Mouse (Mus musculus) ES-Bruce4 (cell line): Measurements from ENCODE around the gene Hist2h2ab. TPM values are rescaled to one million over a fixed set of nuclear protein-coding genes. Genes with fewer than 3 reads are reported as not detected.
"Not testable (repeated sequence)": the region's sequence is repeated elsewhere in the genome, so short reads cannot be mapped to it uniquely, and the experiment has no call there.

ENCODE experiments used
- H3K27ac ChIP-seq: 2 replicates; pipeline ENCODE4 v1.5.1; 2012; ENCODE audit warnings: low read length, inconsistent platforms; ENCODE audit not compliant: insufficient read depth
- H3K27me3 ChIP-seq: 2 replicates; pipeline ENCODE4 v1.6.1; 2012; ENCODE audit warnings: mild to moderate bottlenecking, low read length, inconsistent platforms; ENCODE audit not compliant: control insufficient read depth, poor library complexity, insufficient read depth, severe bottlenecking
- H3K36me3 ChIP-seq: 2 replicates; pipeline ENCODE4 v1.6.1; 2012; ENCODE audit warnings: inconsistent platforms, mild to moderate bottlenecking, low read length, moderate library complexity; ENCODE audit not compliant: control insufficient read depth, poor library complexity, insufficient read depth, severe bottlenecking
- H3K4me1 ChIP-seq: one replicate; pipeline ENCODE4 v1.8.1; 2011; ENCODE audit warnings: low read length; ENCODE audit not compliant: control insufficient read depth, insufficient read depth
- H3K4me3 ChIP-seq: 2 replicates; pipeline ENCODE4 v1.5.1; 2011; ENCODE audit warnings: low read depth, mild to moderate bottlenecking, low read length
- H3K9ac ChIP-seq: 2 replicates; pipeline ENCODE4 v1.6.1; 2012; ENCODE audit warnings: low read depth, mild to moderate bottlenecking, inconsistent platforms; ENCODE audit not compliant: poor library complexity, severe bottlenecking
- H3K9me3 ChIP-seq: replicated peaks from 2 replicates; pipeline ENCODE4 v1.6.1; 2012; ENCODE audit warnings: mild to moderate bottlenecking, low read length, inconsistent platforms; ENCODE audit not compliant: control insufficient read depth, poor library complexity, insufficient read depth, severe bottlenecking
- CTCF ChIP-seq: IDR thresholded peaks from one replicate; pipeline ENCODE4 v1.8.1; 2011; ENCODE audit warnings: low read depth, low read length
- EP300 ChIP-seq: IDR thresholded peaks from 2 replicates; pipeline ENCODE4 v1.6.1; 2011; ENCODE audit warnings: low read depth, low read length; ENCODE audit not compliant: insufficient read depth
- POLR2A ChIP-seq: IDR thresholded peaks from one replicate; pipeline ENCODE4 v1.8.1; 2011; ENCODE audit warnings: low read length; ENCODE audit not compliant: insufficient read depth
- polyA plus RNA-seq: library from polyadenylated mRNA; stranded (reverse); fragments of >200 nt; gene quantifications from 2 replicates; pipeline ENCODE4 v1.2.4, GENCODE M21; 2011; ENCODE audit warnings: low read depth; ENCODE audit not compliant: missing spikeins, insufficient read depth, insufficient read length

Hist2h2ab gene
- polyA plus RNA-seq, 1 experiment = not detected

- H3K27ac ChIP-seq = peak within 1 kb of the TSS; percentile 89
- H3K27me3 ChIP-seq, H3K36me3 ChIP-seq, H3K4me1 ChIP-seq, H3K9me3 ChIP-seq: not testable (repeated sequence)
- H3K4me3 ChIP-seq = peak within 1 kb of the TSS; percentile 85
- peak within 1 kb of the TSS; percentile 94 for H3K9ac ChIP-seq
Measured at GRCm38 (mm10) chr3:96239949-96240798, 20.5 kb downstream of the Hist2h2ab start, which contains the start of gene Hist2h2aa2. Hist2h2aa2 (minus strand) TSS chr3:96240276.

- Histone ChIP-seq H3K9ac (peak overlapping the region; percentile 94), H3K4me1 (no peaks in the 10 kb centered on the region), H3K27ac (0 out of 2 replicates have a peak overlapping the region, but pooled peaks have one; percentile 67), H3K36me3 (peaks cover 2% of the 10 kb centered on the region; the same call in 1 of the 2 replicates), H3K4me3 (peak overlapping the region; percentile 35), H3K9me3 (no peaks in the 10 kb centered on the region), H3K27me3 (no peaks in the 10 kb centered on the region)
- TF ChIP-seq CTCF = no peak
- no peak for TF ChIP-seq EP300
- TF ChIP-seq POLR2A = no peak
Measured at GRCm38 (mm10) chr3:96240799-96241197, 21.1 kb downstream of the Hist2h2ab start.

- Histone ChIP-seq H3K27me3 (no peaks in the 10 kb centered on the region), H3K36me3 (peaks cover 7% of the 10 kb centered on the region; the same call in 1 of the 2 replicates), H3K9ac (peak overlapping the region; percentile 70), H3K4me1 (no peaks in the 10 kb centered on the region), H3K4me3 (peak overlapping the region; percentile 99), H3K27ac (peak overlapping the region; percentile 8), H3K9me3 (no peaks in the 10 kb centered on the region)
- no peak for TF ChIP-seq CTCF
- TF ChIP-seq POLR2A = no peak
- TF ChIP-seq EP300 = no peak
Measured at GRCm38 (mm10) chr3:96243921-96244572, 24.4 kb downstream of the Hist2h2ab start.

GRCm38 (mm10) chr3:96245003-96245886 lies 25.6 kb downstream of the Hist2h2ab start, which contains the start of gene Hist2h2aa1:
Hist2h2aa1 (plus strand) TSS chr3:96245497.
- not testable (repeated sequence) for H3K9me3 ChIP-seq, H3K4me1 ChIP-seq, H3K36me3 ChIP-seq, H3K27me3 ChIP-seq
- peak within 1 kb of the TSS; percentile 92 for H3K27ac ChIP-seq
- H3K9ac ChIP-seq = peak within 1 kb of the TSS; percentile 70
- H3K4me3 ChIP-seq = peak within 1 kb of the TSS; percentile 99

- not testable (repeated sequence) for H3K4me1 ChIP-seq
- peak overlapping the region; percentile 66; the same call in 1 of the 2 replicates for H3K9ac ChIP-seq
Measured at GRCm38 (mm10) chr3:96246018-96246417, 26.4 kb downstream of the Hist2h2ab start.

GRCm38 (mm10) chr3:96246427-96246856 lies 26.8 kb downstream of the Hist2h2ab start, which contains the start of gene Hist2h3c1:
Hist2h3c1 (plus strand) TSS chr3:96246685.
- H3K36me3 ChIP-seq, H3K4me1 ChIP-seq, H3K9me3 ChIP-seq, H3K27me3 ChIP-seq: not testable (repeated sequence)
- H3K27ac ChIP-seq = peak within 1 kb of the TSS; percentile 88
- peak within 1 kb of the TSS; percentile 99 for H3K9ac ChIP-seq
- H3K4me3 ChIP-seq = peak within 1 kb of the TSS; percentile 87

More at GRCm38 (mm10) chr3:96246018-96246417, 26.4 kb downstream of the Hist2h2ab start:
- H3K9me3 ChIP-seq, H3K27me3 ChIP-seq, H3K36me3 ChIP-seq: not testable (repeated sequence)
- H3K4me3 ChIP-seq = peak overlapping the region; percentile 77
- peak overlapping the region; percentile 85 for H3K27ac ChIP-seq
